Mouse (Mus musculus) cerebellum, postnatal 14 days (tissue): ENCODE data around the gene Galt.
A peak's percentile ranks its signal among the peaks of the same experiment; 100 is the strongest.
"Not testable (repeated sequence)": the region's sequence is repeated elsewhere in the genome, so short reads cannot be mapped to it uniquely, and the experiment has no call there.

Experiments used
- DNase-seq, 2 experiments: peaks; one replicate each; pipeline ENCODE4 v3.0.0; 2021; ENCODE audit warnings: mixed read lengths in 2 of 2

Gene Galt

GRCm38 (mm10) chr4:41740380-41741157 is 14.5 kb upstream of the Galt start:
- peak; percentile 72 to 78 for DNase-seq

GRCm38 (mm10) chr4:41741158-41741560 is 13.9 kb upstream of the Galt start:
- peak; percentile 93 to 95 for DNase-seq

GRCm38 (mm10) chr4:41744131-41744530 is 10.9 kb upstream of the Galt start:
- no peak for DNase-seq

GRCm38 (mm10) chr4:41745021-41745420 is 10.0 kb upstream of the Galt start:
- DNase-seq: no peak

- DNase-seq: peak; percentile 93
Observed at GRCm38 (mm10) chr4:41755338-41756305, 594 bp downstream of the Galt start, which contains the start of gene Sigmar1. Sigmar1 (minus strand) TSS chr4:41756157.

- no peak for DNase-seq
Observed at GRCm38 (mm10) chr4:41756440-41756839, 1.4 kb downstream of the Galt start.

- no peak for DNase-seq
Observed at GRCm38 (mm10) chr4:41757321-41757720, 2.3 kb downstream of the Galt start.

GRCm38 (mm10) chr4:41758021-41758420 is 3.0 kb downstream of the Galt start:
- DNase-seq: no peak

- no peak for DNase-seq
Observed at GRCm38 (mm10) chr4:41758701-41759100, 3.7 kb downstream of the Galt start.

- DNase-seq: peak; percentile 57 to 70
Observed at GRCm38 (mm10) chr4:41759206-41759605, 4.2 kb downstream of the Galt start.

- DNase-seq: no peak
Observed at GRCm38 (mm10) chr4:41759656-41760287, 4.7 kb downstream of the Galt start.

GRCm38 (mm10) chr4:41760288-41760721 is 5.3 kb downstream of the Galt start:
- peak; percentile 95 to 96 for DNase-seq

- DNase-seq: peak in 1 of 2 experiments; percentile 37
Observed at GRCm38 (mm10) chr4:41760911-41761310, 5.9 kb downstream of the Galt start.

- DNase-seq: no peak
Observed at GRCm38 (mm10) chr4:41761680-41762079, 6.7 kb downstream of the Galt start.

- peak in 1 of 2 experiments; percentile 54 for DNase-seq
Observed at GRCm38 (mm10) chr4:41762099-41762687, 7.2 kb downstream of the Galt start.

GRCm38 (mm10) chr4:41762688-41763114 is 7.7 kb downstream of the Galt start:
- peak; percentile 75 to 83 for DNase-seq

- peak; percentile 36 to 58 for DNase-seq
Observed at GRCm38 (mm10) chr4:41763176-41763575, 8.1 kb downstream of the Galt start.

- DNase-seq: peak in 1 of 2 experiments; percentile 35
Observed at GRCm38 (mm10) chr4:41767301-41767700, 12.3 kb downstream of the Galt start.

- peak in 1 of 2 experiments; percentile 21 for DNase-seq
Observed at GRCm38 (mm10) chr4:41772946-41773345, 17.9 kb downstream of the Galt start.

GRCm38 (mm10) chr4:41773502-41773901 is 18.5 kb downstream of the Galt start:
- peak; percentile 68 for DNase-seq

GRCm38 (mm10) chr4:41774002-41774401 is 19.0 kb downstream of the Galt start, which contains the start of gene Ccl27a:
Ccl27a (minus strand) TSS chr4:41774247.
- DNase-seq: peak; percentile 86

- DNase-seq: not testable (repeated sequence)
Observed at GRCm38 (mm10) chr4:41774506-41774905, 19.5 kb downstream of the Galt start.
